Mouse (Mus musculus) myocyte (in vitro differentiated cells): ENCODE results near the gene Endog. TPM values are rescaled to one million over a fixed set of nuclear protein-coding genes. Genes with fewer than 3 reads are reported as not detected.

ENCODE experiments used
- H3K27me3 ChIP-seq: one replicate; pipeline ENCODE4 v1.6.1; 2011; ENCODE audit not compliant: control insufficient read depth, insufficient read depth, insufficient read length
- H3K36me3 ChIP-seq: one replicate; pipeline ENCODE4 v1.6.1; 2011; ENCODE audit not compliant: control insufficient read depth, insufficient read depth
- H3K4me2 ChIP-seq: one replicate; pipeline ENCODE4 v1.6.1; 2011; ENCODE audit warnings: low read depth, control low read depth
- H3K4me3 ChIP-seq: one replicate; pipeline ENCODE4 v1.5.1; 2011; ENCODE audit warnings: mild to moderate bottlenecking, control low read depth, moderate library complexity
- H3K79me2 ChIP-seq: one replicate; pipeline ENCODE4 v1.6.1; 2011; ENCODE audit not compliant: control insufficient read depth, insufficient read depth
- H3ac ChIP-seq: one replicate; pipeline ENCODE4 v1.6.1; 2011; ENCODE audit not compliant: control insufficient read depth, insufficient read length
- CEBPB ChIP-seq: IDR thresholded peaks from 2 replicates; pipeline ENCODE4 v1.6.1; 2011; ENCODE audit warnings: mild to moderate bottlenecking, moderate library complexity; ENCODE audit not compliant: poor library complexity, insufficient read depth, severe bottlenecking
- E2F4 ChIP-seq: IDR thresholded peaks from one replicate; pipeline ENCODE4 v1.6.1; 2011; ENCODE audit warnings: mild to moderate bottlenecking, control low read depth, moderate library complexity; ENCODE audit not compliant: insufficient read depth
- MAX ChIP-seq: IDR thresholded peaks from one replicate; pipeline ENCODE4 v1.6.1; 2011; ENCODE audit warnings: low read depth, mild to moderate bottlenecking, control low read depth
- MYOD1 ChIP-seq, 3 experiments: IDR thresholded peaks; one replicate each; pipeline ENCODE4 v1.6.1; 2011; ENCODE audit warnings: control low read depth in 2 of 3, low read depth in 2 of 3, mild to moderate bottlenecking in 2 of 3, moderate library complexity in 1 of 3; ENCODE audit not compliant: insufficient read length in 2 of 3, control insufficient read depth in 1 of 3
- MYOG ChIP-seq, 3 experiments: IDR thresholded peaks; one replicate each; pipeline ENCODE4 v1.6.1; 2011; ENCODE audit warnings: control low read depth in 2 of 3, low read depth in 2 of 3, mild to moderate bottlenecking in 2 of 3; ENCODE audit not compliant: insufficient read length in 2 of 3, control insufficient read depth in 1 of 3, insufficient read depth in 1 of 3
- POLR2A ChIP-seq: IDR thresholded peaks from one replicate; pipeline ENCODE4 v1.6.1; 2011; ENCODE audit warnings: low read depth, mild to moderate bottlenecking, control low read depth, moderate library complexity; ENCODE audit not compliant: insufficient read length
- POLR2AphosphoS2 ChIP-seq: IDR thresholded peaks from one replicate; pipeline ENCODE4 v1.6.1; 2011; ENCODE audit warnings: low read depth, control low read depth; ENCODE audit not compliant: insufficient read length
- REST ChIP-seq: IDR thresholded peaks from one replicate; pipeline ENCODE4 v1.6.1; 2011; ENCODE audit warnings: mild to moderate bottlenecking, control low read depth, moderate library complexity; ENCODE audit not compliant: insufficient read depth, insufficient read length
- SRF ChIP-seq: IDR thresholded peaks from one replicate; pipeline ENCODE4 v1.6.1; 2011; ENCODE audit warnings: low read depth; ENCODE audit not compliant: control insufficient read depth, insufficient read length
- TCF12 ChIP-seq: IDR thresholded peaks from one replicate; pipeline ENCODE4 v1.6.1; 2011; ENCODE audit warnings: mild to moderate bottlenecking, control low read depth; ENCODE audit not compliant: poor library complexity, insufficient read depth, severe bottlenecking
- TCF3 ChIP-seq: IDR thresholded peaks from one replicate; pipeline ENCODE4 v1.6.1; 2011; ENCODE audit warnings: low read depth, control low read depth; ENCODE audit not compliant: insufficient read length
- USF1 ChIP-seq: IDR thresholded peaks from one replicate; pipeline ENCODE4 v1.6.1; 2011; ENCODE audit warnings: low read depth, mild to moderate bottlenecking, control low read depth, moderate library complexity
- polyA plus RNA-seq: library from polyadenylated mRNA; unstranded; fragments of >200 nt; fragmentation: generic; extraction: Trizol; gene quantifications from one replicate; pipeline ENCODE4 v1.2.1, GENCODE M21; 2012; ENCODE audit warnings: missing spikeins

Gene Endog
- polyA plus RNA-seq, 1 experiment: 17.6 TPM

GRCm38 (mm10) chr2:30207401-30207800 is 36.1 kb downstream of the Endog start:
- no peak overlapping the region for H3ac ChIP-seq
- no peaks in the 10 kb centered on the region for H3K79me2 ChIP-seq
- TF ChIP-seq TCF12 (no peak), REST (no peak), USF1 (no peak), MYOD1 (IDR thresholded peaks at IDR 0.05; ENCODE audit: control insufficient read depth in 1 of 3, insufficient read length in 2 of 3, low read depth in 2 of 3) (no peak), POLR2AphosphoS2 (no peak), CEBPB (no peak), SRF (no peak)
- H3K27me3 ChIP-seq: peaks cover 4% of the 10 kb centered on the region
- H3K4me3 ChIP-seq: no peak overlapping the region
- H3K4me2 ChIP-seq: no peak overlapping the region
- no peaks in the 10 kb centered on the region for H3K36me3 ChIP-seq

- no peak overlapping the region for H3ac ChIP-seq
- H3K27me3 ChIP-seq: peaks cover 4% of the 10 kb centered on the region
- no peak overlapping the region for H3K4me3 ChIP-seq
- no peak overlapping the region for H3K4me2 ChIP-seq
- no peaks in the 10 kb centered on the region for H3K79me2 ChIP-seq
- H3K36me3 ChIP-seq: no peaks in the 10 kb centered on the region
- TF ChIP-seq MYOG (IDR thresholded peaks at IDR 0.05; ENCODE audit: control insufficient read depth in 1 of 3, insufficient read depth in 1 of 3, insufficient read length in 2 of 3, low read depth in 2 of 3): no peak
- TF ChIP-seq POLR2AphosphoS2: no peak
Observed at GRCm38 (mm10) chr2:30207886-30208285, 36.6 kb downstream of the Endog start.

- Histone ChIP-seq H3K36me3 (no peaks in the 10 kb centered on the region), H3K4me3 (no peak overlapping the region), H3ac (no peak overlapping the region), H3K4me2 (no peak overlapping the region), H3K79me2 (no peaks in the 10 kb centered on the region), H3K27me3 (peaks cover 4% of the 10 kb centered on the region)
- TF ChIP-seq TCF3 (no peak), E2F4 (no peak), POLR2AphosphoS2 (no peak)
Observed at GRCm38 (mm10) chr2:30211408-30212168, 40.3 kb downstream of the Endog start.

- TF ChIP-seq REST: no peak
- no peak for TF ChIP-seq POLR2AphosphoS2
- TF ChIP-seq MYOD1 (IDR thresholded peaks at IDR 0.05; ENCODE audit: control insufficient read depth in 1 of 3, insufficient read length in 2 of 3, low read depth in 2 of 3): no peak
- no peak for TF ChIP-seq USF1
- TF ChIP-seq MYOG (IDR thresholded peaks at IDR 0.05; ENCODE audit: control insufficient read depth in 1 of 3, insufficient read depth in 1 of 3, insufficient read length in 2 of 3, low read depth in 2 of 3): no peak
- no peak for TF ChIP-seq POLR2A
- TF ChIP-seq CEBPB: no peak
- no peak for TF ChIP-seq MAX
- no peak for TF ChIP-seq SRF
- no peak for TF ChIP-seq TCF3
- no peak for TF ChIP-seq TCF12
- no peak for TF ChIP-seq E2F4
- Histone ChIP-seq H3K79me2 (no peaks in the 10 kb centered on the region), H3K4me3 (no peak overlapping the region), H3K36me3 (no peaks in the 10 kb centered on the region), H3ac (no peak overlapping the region), H3K4me2 (no peak overlapping the region), H3K27me3 (peaks cover 4% of the 10 kb centered on the region)
Observed at GRCm38 (mm10) chr2:30212169-30212545, 40.9 kb downstream of the Endog start.

GRCm38 (mm10) chr2:30212951-30213350 is 41.7 kb downstream of the Endog start:
- no peak overlapping the region for H3K4me3 ChIP-seq
- no peak overlapping the region for H3K4me2 ChIP-seq
- TF ChIP-seq POLR2A (no peak), REST (no peak), MYOD1 (IDR thresholded peaks at IDR 0.05; ENCODE audit: control insufficient read depth in 1 of 3, insufficient read length in 2 of 3, low read depth in 2 of 3) (no peak), SRF (no peak), POLR2AphosphoS2 (no peak), MYOG (IDR thresholded peaks at IDR 0.05; ENCODE audit: control insufficient read depth in 1 of 3, insufficient read depth in 1 of 3, insufficient read length in 2 of 3, low read depth in 2 of 3) (no peak), CEBPB (no peak), E2F4 (no peak), USF1 (no peak)
- H3K36me3 ChIP-seq: no peaks in the 10 kb centered on the region
- H3K27me3 ChIP-seq: peaks cover 4% of the 10 kb centered on the region
- no peak overlapping the region for H3ac ChIP-seq
- no peaks in the 10 kb centered on the region for H3K79me2 ChIP-seq
